In genomic region chr10:125762367-125763068, GRCm38 (mm10) we compare ENCODE assay signal across 25 mouse cellular contexts.
DNase-seq lines count a peak whose midpoint lies in the region; ATAC-seq lines count a peak whose summit lies in the region.
"Had no signal": no experiment of that assay in that cellular context is flagged by ENCODE, and none has a peak within 500 bp of the region (broad histone marks: within the 10 kb centered on the region; RNA-seq: fewer than 3 reads in every experiment).

No protein-coding gene starts in this region.

- H3K27me3 ChIP-seq in hindbrain, embryonic 13.5 days = no peaks in the 10 kb centered on the region
- no peaks in the 10 kb centered on the region for H3K27me3 ChIP-seq in hindbrain, embryonic 11.5 days (ENCODE audit: control insufficient read depth, insufficient read depth, low read length)
- no peaks in the 10 kb centered on the region for H3K27me3 ChIP-seq in forebrain, embryonic 15.5 days
- H3K27me3 ChIP-seq: CH12.LX; embryonic facial prominence, embryonic 15.5 days; heart, embryonic 12.5 days; liver, embryonic 13.5 days; neural tube, embryonic 12.5 days had no signal

- 0 out of 2 replicates have a peak overlapping the region, but pooled peaks have one; percentile 46 for H3K27ac ChIP-seq in hindbrain, embryonic 13.5 days
- no peak overlapping the region for H3K27ac ChIP-seq in hindbrain, embryonic 11.5 days (ENCODE audit: low read depth, low read length)
- peak overlapping the region; percentile 3; the same call in 1 of the 2 replicates for H3K27ac ChIP-seq in forebrain, embryonic 15.5 days (replicated peaks)
- H3K27ac ChIP-seq: embryonic facial prominence, embryonic 15.5 days; hindbrain, embryonic 10.5 days; layer of hippocampus, adult 2 months; liver, embryonic 13.5 days; neural tube, embryonic 12.5 days had no signal

- DNase-seq in hindbrain, embryonic 11.5 days (ENCODE audit: low spot score) = no peak
- DNase-seq in right cerebral cortex, postnatal 4 days = peak; percentile 11
- no peak for DNase-seq in right cerebral cortex, postnatal 25 days
- DNase-seq in retina, postnatal 1 day = peak; percentile 42
- no peak for DNase-seq in lung, postnatal 14 days
- DNase-seq in spleen, postnatal 36 days (ENCODE audit: low spot score in 2 of 2) = no peak
- DNase-seq: adrenal gland, adult 8-10 months; B cell, adult 2 months; cerebellum, adult 9-10 months; gastrocnemius, postnatal 36 days; heart, postnatal 10 days; kidney, postnatal 25 days; liver, embryonic 13.5 days; lung, adult 2 months; thymus, postnatal 14 days had no signal

- no peak overlapping the region for H3K9ac ChIP-seq in hindbrain, embryonic 13.5 days
- no peak overlapping the region for H3K9ac ChIP-seq in hindbrain, embryonic 11.5 days (ENCODE audit: low read depth, low read length)
- no peak overlapping the region for H3K9ac ChIP-seq in forebrain, embryonic 15.5 days (replicated peaks)
- H3K9ac ChIP-seq: embryonic facial prominence, embryonic 15.5 days; heart, embryonic 12.5 days; liver, embryonic 13.5 days; neural tube, embryonic 12.5 days had no signal

- no peak overlapping the region for H3K4me2 ChIP-seq in hindbrain, embryonic 13.5 days
- no peak overlapping the region for H3K4me2 ChIP-seq in hindbrain, embryonic 11.5 days (replicated peaks; ENCODE audit: low read depth, low read length)
- H3K4me2 ChIP-seq in forebrain, embryonic 15.5 days (replicated peaks) = peak overlapping the region; percentile 14; the same call in 1 of the 2 replicates
- H3K4me2 ChIP-seq: embryonic facial prominence, embryonic 15.5 days; heart, embryonic 12.5 days; liver, embryonic 13.5 days; neural tube, embryonic 12.5 days had no signal

- peaks cover 13% of the 10 kb centered on the region; the same call in 1 of the 2 replicates for H3K9me3 ChIP-seq in hindbrain, embryonic 13.5 days
- H3K9me3 ChIP-seq in hindbrain, embryonic 11.5 days (ENCODE audit: control insufficient read depth, low read length) = no peaks in the 10 kb centered on the region
- H3K9me3 ChIP-seq in forebrain, embryonic 15.5 days = no peaks in the 10 kb centered on the region
- H3K9me3 ChIP-seq: embryonic facial prominence, embryonic 15.5 days had no signal

- H3K4me3 ChIP-seq in hindbrain, embryonic 13.5 days = no peak overlapping the region
- no peak overlapping the region for H3K4me3 ChIP-seq in hindbrain, embryonic 11.5 days (ENCODE audit: low read depth, low read length)
- H3K4me3 ChIP-seq in forebrain, embryonic 15.5 days = 0 out of 2 replicates have a peak overlapping the region, but pooled peaks have one; percentile 4
- H3K4me3 ChIP-seq: embryonic facial prominence, embryonic 15.5 days; heart, embryonic 12.5 days; hindbrain, embryonic 10.5 days; layer of hippocampus, adult 2 months; liver, embryonic 13.5 days; neural tube, embryonic 12.5 days had no signal

- ATAC-seq in hindbrain, embryonic 13.5 days (ENCODE audit: low FRiP score) = no peak
- ATAC-seq in hindbrain, embryonic 11.5 days (ENCODE audit: low FRiP score) = no peak
- peak; percentile 57; the same call in 1 of the 2 replicates for ATAC-seq in forebrain, embryonic 15.5 days (replicated peaks)
- ATAC-seq: intestine, postnatal 0 days had no signal

- 0 out of 2 replicates have a peak, but pooled peaks cover 3% of the 10 kb centered on the region for H3K4me1 ChIP-seq in hindbrain, embryonic 13.5 days (replicated peaks)
- no peaks in the 10 kb centered on the region for H3K4me1 ChIP-seq in hindbrain, embryonic 11.5 days (replicated peaks; ENCODE audit: control insufficient read depth, insufficient read depth, low read length)
- peaks cover 5% of the 10 kb centered on the region for H3K4me1 ChIP-seq in forebrain, embryonic 15.5 days
- H3K4me1 ChIP-seq: embryonic facial prominence, embryonic 15.5 days; heart, embryonic 12.5 days; hindbrain, embryonic 10.5 days; liver, embryonic 13.5 days; neural tube, embryonic 12.5 days had no signal

- no peaks in the 10 kb centered on the region for H3K36me3 ChIP-seq in hindbrain, embryonic 13.5 days
- no peaks in the 10 kb centered on the region for H3K36me3 ChIP-seq in hindbrain, embryonic 11.5 days (ENCODE audit: control insufficient read depth, insufficient read depth, low read length)
- no peaks in the 10 kb centered on the region for H3K36me3 ChIP-seq in forebrain, embryonic 15.5 days
- H3K36me3 ChIP-seq: embryonic facial prominence, embryonic 15.5 days; G1E; heart, embryonic 12.5 days; hindbrain, embryonic 10.5 days; liver, embryonic 13.5 days; neural tube, embryonic 12.5 days had no signal

- 75% methylated on average over 16 of the region's 16 CpGs for WGBS in hindbrain, embryonic 13.5 days
- WGBS in hindbrain, embryonic 11.5 days = 81% methylated on average over 16 of the region's 16 CpGs
- 24% methylated on average over 16 of the region's 16 CpGs for WGBS in forebrain, embryonic 15.5 days

Comparison
In these comparisons a context has a peak if more than half of its experiments do, and no peak if none do; other contexts are left out.
1. DNase-seq: peak in right cerebral cortex, postnatal 4 days (single experiment) and retina, postnatal 1 day (single experiment); none in hindbrain, embryonic 11.5 days (single experiment), right cerebral cortex, postnatal 25 days (single experiment), lung, postnatal 14 days (single experiment) and spleen, postnatal 36 days (0 of 2).